Mouse (Mus musculus): Measurements from ENCODE around the gene Baiap2.

DNA sequence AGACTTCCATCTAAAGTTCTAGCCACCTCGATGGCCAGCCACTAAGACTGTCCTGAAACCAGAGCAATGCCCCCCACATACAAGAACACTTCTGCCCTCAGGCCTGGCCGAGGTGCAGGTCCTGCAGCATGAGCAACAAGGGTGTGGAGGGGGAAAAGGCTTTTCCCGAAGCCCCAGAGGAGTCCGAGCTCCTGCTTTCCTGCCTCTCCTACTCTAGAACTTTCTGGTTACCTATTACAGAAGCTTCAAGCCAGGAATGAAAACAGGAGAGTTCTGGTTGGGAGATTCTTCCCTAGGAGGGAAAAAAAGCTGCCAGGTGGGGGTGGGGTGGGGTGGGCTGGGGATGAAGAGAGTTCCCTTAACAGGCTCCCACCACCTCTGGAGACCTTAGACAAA lies 2.9 kb upstream of the Baiap2 start:
- TF ChIP-seq POLR2A (IDR thresholded peaks at IDR 0.05; ENCODE audit: extremely low read depth, insufficient read depth, low read length) (no peak), CTCF (IDR thresholded peaks at IDR 0.05; ENCODE audit: low read depth, low read length) (no peak)
